1 mouse cellular context compared by ENCODE assay signal in the genomic region with DNA sequence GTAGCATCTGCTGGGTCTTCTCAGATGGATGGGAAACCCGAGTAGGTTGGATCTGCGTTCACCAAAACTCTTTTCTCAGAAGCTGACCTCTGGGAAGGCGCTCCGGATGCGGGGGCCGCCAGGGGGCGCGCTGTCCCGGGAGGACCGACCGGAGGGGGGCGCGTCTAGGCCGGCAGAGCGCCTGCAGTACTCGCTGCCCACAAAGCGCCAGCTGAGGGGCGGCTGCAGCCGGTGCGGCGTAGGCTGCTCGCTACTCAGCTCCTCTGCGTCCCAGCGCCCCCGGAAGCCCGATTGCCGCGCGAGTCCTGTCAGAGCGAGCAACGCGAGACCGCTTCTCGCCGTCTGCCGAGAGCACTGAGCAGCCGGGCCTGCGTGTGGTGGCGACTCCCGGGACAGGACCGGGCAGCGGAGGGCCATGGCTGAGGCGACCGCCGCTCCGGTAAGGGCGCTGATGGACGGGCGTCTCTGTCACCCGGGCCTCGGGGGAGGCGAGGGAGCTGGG.
TF ChIP-seq lines count a peak whose summit lies in the region.

A gene (plus strand): TSS at position 180 of the 502 bp plus-strand sequence.

TF ChIP-seq in CH12.LX, 34 proteins besides CTCF, POLR2A, EP300 and RAD21 (continued from another document):
- no peak for TF ChIP-seq MYC (IDR thresholded peaks at IDR 0.05; ENCODE audit: low read depth, low read length)
- peak; percentile 76 for TF ChIP-seq MXI1 (IDR thresholded peaks at IDR 0.05; ENCODE audit: low read depth, low read length)
- TF ChIP-seq PAX5 (IDR thresholded peaks at IDR 0.05; ENCODE audit: low read length): no peak
- TF ChIP-seq NRF1 (IDR thresholded peaks at IDR 0.05; ENCODE audit: low read depth, low read length): peak; percentile 40; the same call in 1 of the 2 replicates
- TF ChIP-seq SMC3 (IDR thresholded peaks at IDR 0.05; ENCODE audit: low read depth, low read length): peak; percentile 76
- TF ChIP-seq MEF2A (IDR thresholded peaks at IDR 0.05; ENCODE audit: borderline replicate concordance, low read depth, low read length): 0 out of 2 replicates have a peak, but pooled peaks have one; percentile 66
- TF ChIP-seq MAZ (IDR thresholded peaks at IDR 0.05; ENCODE audit: low read depth, low read length): peak; percentile 78; the same call in 1 of the 2 replicates
- TF ChIP-seq KAT2A (IDR thresholded peaks at IDR 0.05; ENCODE audit: insufficient replicate concordance, low read length): no peak
- no peak for TF ChIP-seq POLR2AphosphoS2 (IDR thresholded peaks at IDR 0.05; ENCODE audit: low read depth, low read length)
- peak; percentile 78 for TF ChIP-seq NELFE (IDR thresholded peaks at IDR 0.05; ENCODE audit: low read depth, low read length)
- TF ChIP-seq BHLHE40 (IDR thresholded peaks at IDR 0.05; ENCODE audit: low read depth, low read length): 0 out of 2 replicates have a peak, but pooled peaks have one; percentile 18
- peak; percentile 76 for TF ChIP-seq ELF1 (IDR thresholded peaks at IDR 0.05; ENCODE audit: low read depth, low read length)
- no peak for TF ChIP-seq TBP (conservative IDR thresholded peaks at IDR 0.05; ENCODE audit: low read depth, low read length)
- no peak for TF ChIP-seq USF2 (conservative IDR thresholded peaks at IDR 0.05; ENCODE audit: low read depth, low read length)
